Mouse (Mus musculus) right cerebral cortex, postnatal 10 days (tissue): ENCODE measurements at regions not wholly inside any gene's neighbourhood (a gene's known extent, or its start where the extent isn't known, plus 50 kb on each side); places are given as distances from the start of the nearest gene placed in this dataset.
A peak's percentile ranks its signal among the peaks of the same experiment; 100 is the strongest.

Experiments used
- DNase-seq, 2 experiments: peaks; one replicate each; pipeline ENCODE4 v3.0.0; 2021; ENCODE audit warnings: low spot score in 2 of 2

GRCm38 (mm10) chr2:75062189-75062510, 236.5 kb downstream of the Mtx2 start:
- no peak for DNase-seq

GRCm38 (mm10) chr2:75064406-75065115, 239.0 kb downstream of the Mtx2 start:
- DNase-seq, result no peak

GRCm38 (mm10) chr2:75065304-75065703, 239.7 kb downstream of the Mtx2 start:
- peak; percentile 35 to 49 for DNase-seq

GRCm38 (mm10) chr2:75069321-75069720, 243.7 kb downstream of the Mtx2 start:
- no peak for DNase-seq

GRCm38 (mm10) chr2:75072021-75072420, 246.4 kb downstream of the Mtx2 start:
- no peak for DNase-seq

- no peak for DNase-seq
Measured at GRCm38 (mm10) chr2:75072471-75072870, 246.9 kb downstream of the Mtx2 start.

GRCm38 (mm10) chr2:75073178-75073577, 247.6 kb downstream of the Mtx2 start:
- DNase-seq, result no peak

GRCm38 (mm10) chr2:75087164-75087563, 261.6 kb downstream of the Mtx2 start:
- DNase-seq, result no peak

GRCm38 (mm10) chr2:75089186-75089585, 263.6 kb downstream of the Mtx2 start:
- no peak for DNase-seq

- DNase-seq, result no peak
Measured at GRCm38 (mm10) chr2:75089616-75090015, 264.0 kb downstream of the Mtx2 start.

GRCm38 (mm10) chr2:75090439-75090838, 264.8 kb downstream of the Mtx2 start:
- no peak for DNase-seq

- DNase-seq, result no peak
Measured at GRCm38 (mm10) chr2:75101501-75101900, 275.9 kb downstream of the Mtx2 start.

- DNase-seq, result no peak
Measured at GRCm38 (mm10) chr2:75112751-75113150, 287.1 kb downstream of the Mtx2 start.

GRCm38 (mm10) chr2:75114375-75114774, 288.8 kb downstream of the Mtx2 start:
- no peak for DNase-seq

- DNase-seq, result no peak
Measured at GRCm38 (mm10) chr2:75118348-75118926, 292.8 kb downstream of the Mtx2 start.

GRCm38 (mm10) chr2:75119599-75119998, 294.0 kb downstream of the Mtx2 start:
- no peak for DNase-seq

GRCm38 (mm10) chr2:75133298-75134080, 307.9 kb downstream of the Mtx2 start:
- no peak for DNase-seq

- DNase-seq, result no peak
Measured at GRCm38 (mm10) chr2:75136618-75137017, 311.0 kb downstream of the Mtx2 start.

GRCm38 (mm10) chr2:75137133-75137982, 311.8 kb downstream of the Mtx2 start:
- no peak for DNase-seq

GRCm38 (mm10) chr2:75137983-75138745, 312.6 kb downstream of the Mtx2 start:
- DNase-seq, result peak; percentile 49 to 68

GRCm38 (mm10) chr2:75138746-75139060, 313.1 kb downstream of the Mtx2 start:
- no peak for DNase-seq
